Mouse (Mus musculus) liver, postnatal 0 days (tissue): ENCODE results near the gene Ptges3. TPM values are rescaled to one million over a fixed set of nuclear protein-coding genes. Genes with fewer than 3 reads are reported as not detected.

Experiments used
- ATAC-seq: fragments of 200-750 bp; cut with Nextera tagmentation; 2 replicates; pipeline ENCODE4 v1.8.0; 2017; ENCODE audit warnings: mild to moderate bottlenecking, moderate library complexity
- DNase-seq: peaks from one replicate; pipeline ENCODE4 v3.0.0-alpha.2; 2016
- H3K27ac ChIP-seq: fragments of 300-500 bp; sonication (generic); 2 replicates; pipeline ENCODE4 v1.5.1; 2014; ENCODE audit warnings: antibody characterized with exemption, moderate library complexity, mild to moderate bottlenecking, low read depth
- H3K27me3 ChIP-seq: fragments of 300-500 bp; sonication (generic); 2 replicates; pipeline ENCODE4 v1.6.1; 2014; ENCODE audit warnings: low read length, control low read depth, mixed read lengths; ENCODE audit not compliant: insufficient read depth
- H3K36me3 ChIP-seq: fragments of 300-500 bp; sonication (generic); replicated peaks from 2 replicates; pipeline ENCODE4 v1.6.1; 2014; ENCODE audit warnings: mild to moderate bottlenecking, control low read depth, low read length, moderate library complexity, mixed read lengths; ENCODE audit not compliant: insufficient read depth
- H3K4me1 ChIP-seq: fragments of 300-500 bp; sonication (generic); 2 replicates; pipeline ENCODE4 v1.6.1; 2014; ENCODE audit warnings: antibody characterized with exemption, mild to moderate bottlenecking, control low read depth; ENCODE audit not compliant: insufficient read depth
- H3K4me2 ChIP-seq: fragments of 300-500 bp; sonication (generic); 2 replicates; pipeline ENCODE4 v1.6.1; 2014; ENCODE audit warnings: low read depth, mild to moderate bottlenecking, low read length, moderate library complexity, mixed read lengths
- H3K4me3 ChIP-seq: fragments of 300-500 bp; sonication (generic); 2 replicates; pipeline ENCODE4 v1.5.1; 2014; ENCODE audit warnings: low read depth, low read length
- H3K9ac ChIP-seq: fragments of 300-500 bp; sonication (generic); replicated peaks from 2 replicates; pipeline ENCODE4 v1.6.1; 2014; ENCODE audit warnings: mild to moderate bottlenecking, moderate library complexity
- H3K9me3 ChIP-seq: fragments of 300-500 bp; sonication (generic); 2 replicates; pipeline ENCODE4 v1.6.1; 2016; ENCODE audit warnings: mild to moderate bottlenecking, control low read depth, low read length, mixed read lengths
- CTCF ChIP-seq: sonication (generic); IDR thresholded peaks from 2 replicates; pipeline ENCODE4 v1.5.1; 2016; ENCODE audit warnings: antibody characterized with exemption, low read depth
- EP300 ChIP-seq: IDR thresholded peaks from 2 replicates; pipeline ENCODE4 v1.6.1; 2016; ENCODE audit warnings: antibody characterized with exemption, low read depth, mild to moderate bottlenecking
- WGBS: fragments of 180-500 bp; shearing (Covaris S2); extraction: QIAGEN DNeasy Blood & Tissue Kit; methylation state at CpG from one replicate; pipeline ENCODE4 v1.1.7; 2014; ENCODE audit not compliant: insufficient replicate concordance; 5-methylcytosine and 5-hydroxymethylcytosine counted together
- microRNA counts: library from miRNA; unstranded; fragments of <30 nt; microRNA quantifications from one replicate; lab custom pipeline; 2015
- microRNA-seq: library from miRNA; unstranded; fragments of <30 nt; microRNA quantifications from one replicate; pipeline ENCODE4, GENCODE M21; 2016
- polyA plus RNA-seq: library from polyadenylated mRNA; unstranded; fragments of >200 nt; fragmentation: Nextera tagmentation; extraction: Ambion mirVana; gene quantifications from 2 replicates; pipeline ENCODE4 v1.2.1, GENCODE M21; 2015

Gene Ptges3
- polyA plus RNA-seq, 1 experiment from 2014 or later = 193 TPM

- no peaks in the 10 kb centered on the region for H3K9me3 ChIP-seq
- TF ChIP-seq CTCF (no peak), EP300 (no peak)
- no peaks in the 10 kb centered on the region for H3K27me3 ChIP-seq
- no peak for ATAC-seq
- peak overlapping the region; percentile 97 for H3K9ac ChIP-seq
- H3K4me1 ChIP-seq = peaks cover 44% of the 10 kb centered on the region
- H3K36me3 ChIP-seq = no peaks in the 10 kb centered on the region; the same call in 1 of the 2 replicates
- peak; percentile 76 for DNase-seq
- peak overlapping the region; percentile 87 for H3K27ac ChIP-seq
- peak overlapping the region; percentile 99 for H3K4me3 ChIP-seq
- WGBS = 0% methylated on average over 13 of the region's 13 CpGs
- H3K4me2 ChIP-seq = peak overlapping the region; percentile 92
These were observed 38.8 kb downstream of the Ptges3 start for GRCm38 (mm10) chr10:128097587-128097971.

DNA sequence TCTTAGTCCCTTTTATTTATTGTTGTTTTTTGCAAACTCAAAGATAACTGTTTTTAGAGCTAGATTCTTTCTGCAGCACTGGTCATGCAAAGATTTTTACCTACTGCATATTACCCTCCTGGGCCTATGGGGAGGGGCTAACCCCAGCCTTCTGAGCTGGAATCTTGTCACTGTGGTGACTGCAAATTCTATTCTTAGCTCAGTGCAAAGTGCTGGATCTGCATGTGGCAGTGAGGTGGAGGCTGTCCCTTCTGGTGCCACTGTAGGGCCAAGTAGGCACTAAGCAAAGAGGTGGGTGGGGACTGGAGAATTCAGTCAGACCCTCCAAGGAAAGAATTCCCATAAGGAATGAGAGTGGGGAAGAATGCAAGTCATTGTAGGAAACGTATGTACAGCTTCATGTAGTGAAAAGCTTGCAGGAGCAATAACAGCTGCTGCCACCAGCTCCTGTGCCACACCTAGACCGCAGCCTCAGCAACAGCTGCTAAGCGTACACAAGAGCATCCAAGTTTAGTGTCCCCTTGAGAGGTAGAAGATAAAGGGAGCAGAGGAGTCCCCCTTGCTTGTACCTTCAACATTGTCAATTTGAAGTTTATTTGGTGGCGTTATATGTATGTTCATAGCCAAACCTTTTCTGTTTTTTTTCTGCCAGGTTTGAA is 51.5 kb downstream of the Ptges3 start:
- Histone ChIP-seq H3K4me1 (no peaks in the 10 kb centered on the region), H3K4me3 (no peak overlapping the region), H3K9ac (no peak overlapping the region), H3K4me2 (no peak overlapping the region), H3K36me3 (peaks cover 64% of the 10 kb centered on the region), H3K27ac (no peak overlapping the region), H3K27me3 (no peaks in the 10 kb centered on the region), H3K9me3 (no peaks in the 10 kb centered on the region)
- TF ChIP-seq CTCF (no peak), EP300 (no peak)
- ATAC-seq (no peak), DNase-seq (no peak)
- 93% methylated on average over 4 of the region's 4 CpGs for WGBS

GRCm38 (mm10) chr10:128111227-128111626 is 52.5 kb downstream of the Ptges3 start:
- H3K4me1 ChIP-seq = no peaks in the 10 kb centered on the region
- no peak overlapping the region for H3K4me3 ChIP-seq
- ATAC-seq = no peak
- H3K36me3 ChIP-seq = peaks cover 74% of the 10 kb centered on the region
- no peak overlapping the region for H3K9ac ChIP-seq
- no peak overlapping the region for H3K4me2 ChIP-seq
- no peak for DNase-seq
- no peaks in the 10 kb centered on the region for H3K9me3 ChIP-seq
- TF ChIP-seq EP300 = no peak
- TF ChIP-seq CTCF = no peak
- no peaks in the 10 kb centered on the region for H3K27me3 ChIP-seq
- H3K27ac ChIP-seq = no peak overlapping the region

DNA sequence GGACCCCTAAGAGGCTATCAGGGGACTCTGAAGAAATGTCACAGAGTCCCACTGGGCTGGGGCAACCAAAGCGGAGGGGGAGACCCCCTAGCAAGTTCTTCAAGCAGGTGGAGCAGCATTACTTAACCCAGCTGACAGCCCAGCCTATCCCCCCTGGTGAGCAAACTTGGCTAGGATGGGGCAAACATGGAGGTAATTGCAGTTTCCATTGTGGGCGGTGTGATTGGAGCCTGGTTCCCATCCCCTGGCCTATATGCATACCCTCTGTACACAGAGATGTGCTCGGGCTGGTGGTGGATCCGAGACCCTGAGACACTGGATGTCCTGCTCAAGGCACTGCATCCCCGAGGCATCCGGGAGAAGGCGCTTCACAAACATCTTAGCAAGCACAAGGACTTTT is 65.1 kb downstream of the Ptges3 start:
- ATAC-seq = no peak
- no peak for DNase-seq
- no peaks in the 10 kb centered on the region for H3K4me1 ChIP-seq
- no peak for TF ChIP-seq EP300
- H3K9me3 ChIP-seq = no peaks in the 10 kb centered on the region
- H3K4me2 ChIP-seq = no peak overlapping the region
- H3K36me3 ChIP-seq = peaks cover 91% of the 10 kb centered on the region
- H3K27ac ChIP-seq = no peak overlapping the region
- WGBS = 89% methylated on average over 7 of the region's 7 CpGs
- no peak overlapping the region for H3K9ac ChIP-seq
- no peaks in the 10 kb centered on the region for H3K27me3 ChIP-seq
- no peak overlapping the region for H3K4me3 ChIP-seq

- H3K36me3 ChIP-seq = peaks cover 88% of the 10 kb centered on the region
- no peak overlapping the region for H3K27ac ChIP-seq
- no peak overlapping the region for H3K4me2 ChIP-seq
- no peak overlapping the region for H3K9ac ChIP-seq
- TF ChIP-seq EP300 = no peak
- no peak for TF ChIP-seq CTCF
- H3K4me1 ChIP-seq = no peaks in the 10 kb centered on the region
- DNase-seq (no peak), ATAC-seq (no peak)
- H3K4me3 ChIP-seq = no peak overlapping the region
- no peaks in the 10 kb centered on the region for H3K9me3 ChIP-seq
- no peaks in the 10 kb centered on the region for H3K27me3 ChIP-seq
- WGBS = 97% methylated on average over 9 of the region's 9 CpGs
These were observed 66.1 kb downstream of the Ptges3 start for GRCm38 (mm10) chr10:128124831-128125230.

DNA sequence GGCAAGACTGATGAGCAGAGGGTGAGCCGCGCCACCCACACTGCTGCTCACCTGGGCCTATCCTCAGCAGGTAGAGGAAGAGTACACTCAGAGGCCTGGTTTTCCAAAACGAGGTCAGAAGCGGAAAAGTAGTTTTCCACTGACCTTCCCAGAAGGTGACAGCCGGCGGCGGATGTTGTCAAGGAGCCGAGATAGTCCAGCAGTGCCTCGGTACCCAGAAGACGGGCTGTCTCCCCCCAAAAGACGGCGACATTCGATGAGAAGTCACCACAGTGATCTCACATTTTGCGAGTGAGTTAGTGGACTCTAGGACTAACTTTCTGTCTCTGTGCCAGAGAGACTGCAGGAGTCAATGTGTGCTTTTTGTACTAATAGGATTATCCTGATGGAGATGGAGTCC is 67.2 kb downstream of the Ptges3 start:
- DNase-seq (no peak), ATAC-seq (no peak)
- no peaks in the 10 kb centered on the region for H3K4me1 ChIP-seq
- no peak overlapping the region for H3K4me3 ChIP-seq
- no peak overlapping the region for H3K27ac ChIP-seq
- no peak for TF ChIP-seq EP300
- no peak for TF ChIP-seq CTCF
- H3K9me3 ChIP-seq = no peaks in the 10 kb centered on the region
- no peak overlapping the region for H3K4me2 ChIP-seq
- 90% methylated on average over 14 of the region's 14 CpGs for WGBS
- peaks cover 85% of the 10 kb centered on the region for H3K36me3 ChIP-seq
- H3K27me3 ChIP-seq = no peaks in the 10 kb centered on the region
- no peak overlapping the region for H3K9ac ChIP-seq

MicroRNAs within 50 kb of the gene (microRNA counts, 519-probe panel; counts per million panel counts)
- microRNA mmu-miR-677 (lab: Ali Mortazavi, UCI) = 662 counts per million, percentile 4 among the panel's probes with 10 or more counts

Small RNA genes within 50 kb of the gene (microRNA-seq; reads per million reads assigned to microRNA genes)
- 49.4 reads per million, percentile 36 among the genes with 10 or more reads in this experiment for gene Mir677

Other genes starting within 250 kb of the Ptges3 start
- gene Rdh19, start 209.0 kb upstream of the Ptges3 start, polyA plus RNA-seq = not detected in 2 replicates
- 4.2 and 4.6 TPM in 2 replicates for gene Rdh16f2, start 192.5 kb upstream of the Ptges3 start, polyA plus RNA-seq
- 345 and 356 TPM in 2 replicates for gene Rdh7, start 170.1 kb upstream of the Ptges3 start, polyA plus RNA-seq
- 0.05 TPM in 2 replicates for gene Sdr9c7, start 160.4 kb upstream of the Ptges3 start, polyA plus RNA-seq
- gene Hsd17b6, start 51.3 kb upstream of the Ptges3 start, polyA plus RNA-seq = 29.5 and 32.4 TPM in 2 replicates
- gene Prim1, start 43.8 kb upstream of the Ptges3 start, polyA plus RNA-seq = 26.2 and 29.1 TPM in 2 replicates
- gene Naca, start 23.4 kb upstream of the Ptges3 start, polyA plus RNA-seq = 384 and 394 TPM in 2 replicates
- 1,808 and 1,865 TPM in 2 replicates for gene Atp5b, start 24.3 kb downstream of the Ptges3 start, polyA plus RNA-seq
- gene Baz2a, start 32.6 kb downstream of the Ptges3 start, polyA plus RNA-seq = 4.3 and 5.4 TPM in 2 replicates
- 4.5 TPM in 2 replicates for gene Rbms2, start 121.3 kb downstream of the Ptges3 start, polyA plus RNA-seq
- gene Gls2, start 135.5 kb downstream of the Ptges3 start, polyA plus RNA-seq = 48.8 and 67.3 TPM in 2 replicates
- gene Spryd4, start 152.9 kb downstream of the Ptges3 start, polyA plus RNA-seq = 54.0 and 61.1 TPM in 2 replicates
- gene Mip, start 166.9 kb downstream of the Ptges3 start, polyA plus RNA-seq = not detected in 2 replicates
- gene Timeless, start 173.1 kb downstream of the Ptges3 start, polyA plus RNA-seq = 15.1 and 18.5 TPM in 2 replicates
- gene Apon, start 195.1 kb downstream of the Ptges3 start, polyA plus RNA-seq = 41.8 and 42.4 TPM in 2 replicates
- 1,289 and 1,338 TPM in 2 replicates for gene Apof, start 209.7 kb downstream of the Ptges3 start, polyA plus RNA-seq
- gene Stat2, start 211.6 kb downstream of the Ptges3 start, polyA plus RNA-seq = 11.3 and 12.1 TPM in 2 replicates
- gene Il23a, start 239.8 kb downstream of the Ptges3 start, polyA plus RNA-seq = not detected in 2 replicates
- 9.2 and 10.2 TPM in 2 replicates for gene Pan2, start 244.4 kb downstream of the Ptges3 start, polyA plus RNA-seq